Mouse (Mus musculus) c-Kit-positive CD71-negative TER-119-negative erythroid progenitor cells, embryonic 14.5 days (primary cell): Measurements from ENCODE around the gene Col4a4.

Source experiments
- DNase-seq: peaks from one replicate; pipeline ENCODE4 v3.0.0-alpha.2; 2013; ENCODE audit warnings: low read depth

Gene Col4a4

DNA sequence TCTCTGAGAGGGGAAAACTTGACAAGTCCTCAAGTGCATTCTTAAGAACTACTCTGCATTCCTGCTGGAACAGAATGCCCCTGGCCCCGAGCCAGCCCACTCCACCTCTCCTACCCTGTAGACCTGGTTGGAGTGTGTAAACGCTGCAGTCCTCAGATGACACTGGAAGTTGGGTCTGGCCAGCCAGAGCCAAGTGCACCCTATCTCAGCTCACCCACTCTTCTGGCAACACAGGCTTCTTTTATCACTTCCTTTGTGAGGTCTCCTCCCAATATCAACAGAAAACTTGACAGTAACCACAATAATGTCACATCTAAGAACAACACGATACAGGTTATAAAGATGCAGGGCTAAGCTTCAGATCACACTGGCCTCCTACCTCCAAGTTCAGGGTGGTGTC lies 8.7 kb downstream of the Col4a4 start:
- no peak for DNase-seq

DNA sequence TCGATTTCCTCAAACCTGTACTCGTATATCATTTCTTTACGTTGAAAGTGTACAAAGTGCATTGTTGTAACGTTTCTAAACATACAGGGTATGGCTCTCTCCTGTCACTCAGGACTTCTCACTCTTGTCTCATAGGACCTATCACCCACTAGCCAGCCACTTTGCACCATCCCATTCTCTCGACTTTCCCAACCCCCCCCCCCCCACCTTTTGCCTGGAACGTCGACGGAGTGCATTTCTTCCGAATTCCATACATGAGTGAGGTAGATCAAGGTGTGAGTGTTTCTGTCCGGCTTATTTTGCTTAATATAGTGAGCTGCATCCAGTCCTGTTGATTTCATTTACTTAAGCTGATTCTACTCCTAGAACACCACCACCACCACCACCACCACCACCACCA lies 9.3 kb downstream of the Col4a4 start:
- DNase-seq = no peak

DNA sequence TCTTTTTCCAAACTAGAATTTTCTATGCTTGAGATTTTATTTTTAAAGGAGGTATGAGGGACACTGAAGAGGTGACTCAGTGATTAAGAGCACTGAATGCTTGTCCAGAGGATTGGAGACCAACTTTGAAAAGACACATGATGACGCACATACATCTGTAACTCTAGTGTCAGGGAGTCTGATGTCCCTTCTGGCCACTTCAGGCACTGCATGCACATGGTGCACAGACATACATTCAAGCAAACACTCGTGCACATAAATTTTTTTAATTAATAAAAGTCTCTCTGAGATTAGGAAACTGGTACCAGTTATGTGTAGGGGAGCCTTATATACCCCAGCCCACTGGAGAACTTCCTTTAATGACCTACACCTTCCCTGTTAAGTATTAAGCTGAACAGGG lies 10.5 kb downstream of the Col4a4 start:
- no peak for DNase-seq

DNA sequence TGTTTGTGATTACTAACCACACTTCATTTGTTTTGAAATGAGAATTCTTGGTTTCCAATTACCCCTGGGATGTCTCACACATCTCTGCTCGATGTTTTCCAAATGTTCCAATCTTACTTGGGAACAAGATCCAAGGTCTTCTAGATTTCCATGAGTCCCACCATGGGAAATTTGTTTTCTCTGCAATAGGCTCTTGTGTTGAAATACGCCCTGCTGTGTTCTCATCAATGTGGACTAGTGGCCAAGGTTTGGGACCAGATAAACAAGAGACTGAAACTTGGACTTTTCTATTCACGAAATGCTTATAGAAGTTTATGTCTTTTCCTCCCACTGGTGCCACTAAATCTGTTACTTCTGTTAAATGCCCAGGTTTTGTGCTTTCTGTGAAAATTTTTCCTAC lies 11.0 kb downstream of the Col4a4 start:
- DNase-seq = no peak

DNA sequence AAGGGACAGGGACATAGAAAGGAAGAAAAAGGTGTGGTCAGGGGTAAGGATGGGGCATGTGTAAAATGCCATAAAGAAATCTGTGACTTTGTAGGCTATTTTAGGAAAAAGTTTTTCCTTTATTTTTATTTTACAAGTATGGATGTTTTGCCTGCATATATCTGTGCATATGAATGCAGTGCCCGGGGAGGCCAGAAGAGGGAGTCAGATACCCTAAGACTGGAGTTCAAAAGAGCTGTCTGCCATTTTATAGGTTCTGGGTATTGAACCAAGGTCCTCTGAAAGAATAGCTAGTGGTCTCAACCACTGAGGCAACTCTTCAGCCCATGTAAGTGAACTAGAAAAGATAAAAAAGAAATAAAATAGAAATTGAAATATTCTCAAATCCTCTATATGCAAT lies 14.9 kb downstream of the Col4a4 start:
- peak; percentile 16 for DNase-seq

DNA sequence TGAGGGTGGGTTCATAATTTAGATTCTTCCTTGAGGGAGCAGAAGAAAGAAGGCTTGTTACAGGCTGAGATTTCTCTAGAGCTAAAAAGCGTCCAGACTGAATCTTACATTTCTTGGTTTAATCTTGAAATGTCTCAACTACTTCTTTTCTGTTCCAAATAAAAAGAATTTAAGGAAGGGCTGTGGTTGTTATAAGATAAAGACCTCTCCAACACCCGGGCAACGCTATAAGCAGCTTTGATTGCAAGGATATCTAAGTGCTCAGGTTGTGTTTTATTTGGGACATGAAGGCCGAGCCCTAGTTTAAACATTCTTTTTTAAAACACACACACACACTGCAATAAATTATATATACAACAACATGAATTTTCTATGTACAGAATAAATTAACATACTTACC lies 17.2 kb downstream of the Col4a4 start:
- no peak for DNase-seq

DNA sequence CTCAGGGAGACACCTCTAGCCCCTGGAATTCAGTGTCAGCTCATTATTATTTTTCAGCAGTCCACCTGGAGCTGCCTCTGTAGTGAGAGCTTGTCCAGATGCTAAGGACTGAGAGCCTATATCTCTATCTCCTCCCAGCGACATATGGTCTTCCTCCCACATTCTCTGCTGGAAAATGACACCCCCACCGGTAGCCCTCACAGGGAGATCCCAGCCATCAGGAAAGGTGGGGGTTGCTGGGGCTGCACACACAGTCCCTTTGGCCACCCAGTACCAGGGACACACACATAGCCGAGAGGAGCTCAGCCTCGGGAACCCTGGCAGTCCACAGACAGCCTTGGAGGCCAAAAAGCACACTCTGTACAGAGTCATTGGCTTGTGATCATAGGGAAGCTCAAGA lies 26.4 kb downstream of the Col4a4 start:
- no peak for DNase-seq

DNA sequence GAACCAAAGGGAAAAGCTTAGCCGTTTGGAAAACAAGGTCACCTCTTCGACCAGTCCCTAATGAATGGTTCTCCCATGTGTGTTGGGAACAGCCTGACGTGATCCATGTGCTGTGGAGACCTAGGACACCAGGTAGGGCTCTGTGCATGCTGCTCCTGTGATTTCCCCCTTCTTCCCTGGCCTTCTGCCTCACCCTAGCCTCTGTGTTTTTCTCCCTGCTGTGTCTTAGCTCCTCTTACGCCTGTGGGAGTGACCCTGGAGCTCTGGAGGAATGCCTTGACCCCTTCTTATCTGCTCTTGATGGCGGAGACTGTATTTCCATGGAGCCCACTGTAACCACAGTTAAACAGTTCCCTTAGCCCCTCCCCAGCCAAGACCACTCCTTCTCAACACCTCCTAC lies 31.8 kb downstream of the Col4a4 start:
- no peak for DNase-seq

DNA sequence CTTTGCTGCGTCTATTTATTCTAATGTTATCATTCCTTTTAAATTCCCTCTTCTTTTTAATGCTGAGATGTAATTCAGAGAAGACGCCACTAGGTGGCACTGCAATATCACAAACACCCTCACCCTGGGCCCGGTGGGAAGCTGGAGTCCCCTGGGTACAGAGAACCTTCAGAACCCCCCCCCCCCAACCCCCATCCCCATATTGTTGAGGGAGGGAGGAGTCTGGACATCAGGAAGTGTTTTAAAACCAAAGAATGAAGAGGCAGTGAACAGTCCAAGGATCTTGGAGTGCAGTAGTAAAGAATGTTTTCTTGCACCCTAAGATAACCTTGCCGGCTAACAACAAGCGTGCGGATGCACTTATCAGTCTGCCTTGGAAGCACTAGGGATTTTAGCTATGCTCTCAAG lies 32.2 kb downstream of the Col4a4 start:
- DNase-seq = peak; percentile 23

DNA sequence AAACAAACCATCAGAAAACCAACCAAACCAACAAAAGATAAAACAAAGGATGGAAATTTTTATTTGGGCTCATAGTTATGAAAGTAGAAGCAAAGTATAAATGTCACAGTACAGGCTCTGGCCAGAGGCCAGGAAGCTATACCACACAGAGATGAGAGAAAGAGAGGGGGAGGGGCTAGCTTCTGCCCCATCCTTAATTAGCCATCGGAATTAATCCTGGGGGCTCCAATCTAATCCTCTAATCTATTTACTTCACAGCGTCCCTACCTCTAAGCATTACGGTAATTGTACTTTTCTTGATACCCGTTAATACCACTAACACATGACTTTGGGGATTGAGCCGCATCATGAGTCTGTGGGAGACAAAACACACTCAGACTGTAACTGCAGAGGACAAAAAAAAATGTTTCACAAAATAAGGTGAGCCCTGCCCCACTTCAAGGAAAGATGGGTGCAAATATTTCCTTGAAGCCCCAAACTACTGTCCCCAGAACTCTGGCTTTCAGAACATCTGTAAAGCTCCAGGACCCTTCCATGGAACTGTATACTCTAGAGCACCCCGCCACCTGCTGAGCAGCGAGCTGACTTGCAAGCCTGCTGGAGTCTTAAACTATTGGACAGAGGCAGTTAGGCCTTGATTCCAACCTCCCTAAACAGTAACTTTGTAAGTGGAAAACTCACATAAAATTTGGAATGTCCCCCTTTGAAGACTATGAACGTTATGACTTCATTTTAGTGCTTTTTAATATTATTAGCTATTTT lies 41.3 kb downstream of the Col4a4 start:
- no peak for DNase-seq

DNA sequence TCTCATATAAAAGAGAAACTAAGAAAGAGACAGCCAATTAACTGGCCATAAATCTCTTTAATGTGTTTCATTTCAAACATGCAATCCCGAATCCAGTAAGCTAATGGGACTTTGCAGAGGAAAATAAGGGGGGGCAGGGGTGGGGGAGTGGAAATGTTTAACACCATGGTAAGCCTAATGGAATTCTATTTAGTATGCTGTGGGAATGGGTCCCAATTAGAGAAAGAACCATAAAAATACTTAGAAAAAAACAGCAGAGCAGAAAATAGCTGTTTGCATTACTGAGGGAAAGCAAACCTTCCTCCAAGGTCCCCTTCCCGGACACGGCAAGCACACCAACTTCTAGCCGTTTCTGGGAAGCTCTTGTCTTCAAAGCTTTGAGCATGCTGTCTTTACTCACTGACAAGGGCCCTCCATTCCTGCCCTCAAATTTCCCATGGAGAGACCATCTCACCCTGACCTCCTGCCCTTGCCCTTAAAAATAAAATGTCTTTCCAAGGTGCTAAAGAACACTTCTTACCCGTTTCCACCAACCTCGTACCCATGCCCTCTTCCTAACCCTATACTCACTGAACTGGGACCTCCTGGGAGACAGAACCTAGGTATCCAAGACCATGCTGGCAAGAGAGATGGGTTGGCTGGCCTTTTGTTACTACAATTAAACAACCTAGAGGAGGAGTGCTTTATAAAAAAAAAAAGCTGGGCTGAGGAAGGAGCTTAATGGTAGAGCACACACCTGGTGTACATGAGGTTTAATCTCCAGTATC lies 42.0 kb downstream of the Col4a4 start:
- no peak for DNase-seq

DNA sequence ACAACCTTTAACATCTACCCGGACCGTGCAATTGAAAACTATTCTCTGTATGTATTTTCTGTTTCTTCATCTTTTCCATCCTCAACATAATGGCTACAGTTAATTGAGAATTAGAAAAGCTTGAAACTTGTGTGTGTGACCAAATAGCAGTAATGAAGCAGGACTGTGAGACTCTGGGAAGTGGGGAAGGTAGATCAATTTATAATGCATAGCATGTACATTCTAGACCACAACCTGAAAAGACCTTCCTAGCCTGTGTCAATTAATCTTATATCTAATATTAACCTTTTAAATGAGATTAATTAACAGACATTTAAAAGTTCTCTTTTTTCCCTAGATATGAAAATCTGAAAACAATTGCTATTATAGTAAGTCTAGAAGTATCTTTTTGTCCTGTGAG lies 42.7 kb downstream of the Col4a4 start:
- no peak for DNase-seq

DNA sequence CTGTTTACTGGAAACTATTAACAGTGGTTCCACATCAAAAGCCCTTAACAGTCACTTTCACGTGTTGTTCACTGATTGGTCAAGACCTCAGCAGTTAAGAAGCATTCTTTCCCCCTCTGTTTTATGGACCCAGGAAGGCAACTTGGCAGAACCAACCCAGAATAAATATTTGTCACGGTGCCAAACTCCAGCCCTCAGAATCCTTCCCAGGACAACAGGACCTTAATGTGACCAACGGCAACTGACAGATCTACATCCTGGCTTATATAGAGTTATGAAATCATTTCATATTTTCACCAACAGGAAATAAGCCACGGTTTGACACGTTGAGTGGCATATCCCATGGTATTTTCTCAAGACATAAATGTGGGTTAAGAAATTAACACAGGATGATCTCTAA lies 46.6 kb downstream of the Col4a4 start:
- DNase-seq = no peak

DNA sequence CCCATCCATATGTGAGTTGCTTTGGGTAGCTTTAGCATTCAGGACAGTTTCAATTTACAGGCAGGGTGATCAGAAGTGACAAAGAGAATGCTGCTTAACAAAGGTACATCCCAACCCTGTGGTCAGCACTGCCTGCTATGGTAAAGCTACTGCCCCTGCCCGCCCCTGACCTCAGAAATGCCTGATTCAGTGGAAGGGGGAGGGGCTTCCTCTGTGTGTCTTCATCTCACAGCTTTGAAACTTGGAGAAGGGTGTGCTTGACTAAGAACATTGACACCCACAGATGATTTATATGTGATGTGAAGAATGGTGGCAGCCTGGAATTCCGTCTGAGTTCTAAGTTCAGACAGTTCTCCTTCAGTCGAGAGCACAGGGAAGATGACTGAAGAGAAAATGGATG lies 48.8 kb downstream of the Col4a4 start:
- no peak for DNase-seq

DNA sequence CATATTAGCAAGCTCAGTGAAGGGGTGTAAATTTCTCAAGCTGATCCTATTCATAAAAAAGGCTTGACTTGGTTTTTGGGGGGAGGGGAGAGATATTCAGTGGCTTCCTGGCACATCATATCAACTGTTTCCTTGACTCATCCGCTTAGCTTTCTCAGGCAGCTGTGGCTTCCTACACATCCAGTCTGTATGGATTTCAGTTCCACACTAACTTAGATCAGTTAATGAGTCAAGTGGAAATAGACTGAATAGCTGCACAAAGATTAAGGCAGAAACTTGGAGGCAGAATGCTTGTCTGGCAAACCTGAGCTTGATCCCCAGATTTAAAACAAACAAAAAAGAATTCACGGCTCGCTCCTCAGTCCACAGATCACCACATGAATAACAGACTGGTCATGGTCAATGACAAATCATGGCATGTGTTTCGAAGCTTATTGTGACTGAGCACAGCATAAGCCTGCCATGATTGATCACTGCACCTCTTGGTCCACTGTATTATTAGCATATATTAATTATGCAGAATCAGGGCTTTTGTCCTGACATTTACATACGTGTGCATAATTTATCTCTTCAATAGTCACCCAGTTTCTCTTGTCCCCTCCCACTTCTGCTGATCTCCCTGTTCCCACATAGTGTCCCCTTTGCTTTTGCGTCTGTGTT lies 50.0 kb downstream of the Col4a4 start:
- no peak for DNase-seq

DNA sequence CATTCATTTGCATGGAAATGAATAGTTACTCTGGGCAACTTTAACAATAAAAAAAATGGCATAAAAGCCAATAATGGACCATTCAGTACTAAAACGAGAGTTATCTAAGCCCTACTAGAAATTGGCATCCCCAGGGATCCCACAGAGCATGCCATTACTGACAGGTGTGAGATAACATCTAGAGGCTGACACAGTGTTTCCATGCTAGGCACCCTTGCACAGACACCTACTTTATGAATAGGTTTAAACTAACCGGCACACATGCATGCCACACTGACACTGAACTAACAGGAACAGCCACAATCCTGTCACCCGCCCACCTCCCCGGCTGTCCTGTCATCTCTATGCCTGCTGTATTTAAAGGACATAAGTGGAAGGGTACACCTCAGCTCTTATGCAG lies 58.7 kb downstream of the Col4a4 start:
- no peak for DNase-seq

DNA sequence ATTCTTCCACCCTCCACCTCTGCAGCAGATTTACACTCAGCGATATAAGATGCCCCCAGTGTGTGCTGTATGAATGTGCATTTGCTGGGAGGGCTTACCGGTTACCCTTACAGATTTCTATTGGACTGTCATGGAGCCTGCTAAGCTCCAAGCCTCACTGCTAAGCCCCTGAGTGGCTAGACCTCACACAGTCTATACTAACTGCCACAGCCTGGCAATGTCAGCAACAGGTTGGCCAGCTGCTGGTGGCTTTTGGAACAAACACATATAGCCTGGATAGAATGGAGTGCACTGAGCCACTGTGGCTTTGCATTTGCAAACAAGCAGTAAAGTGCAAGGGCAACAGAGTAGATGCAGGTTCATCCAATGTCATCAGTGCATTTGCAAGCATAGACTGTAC lies 94.7 kb downstream of the Col4a4 start:
- DNase-seq = no peak

DNA sequence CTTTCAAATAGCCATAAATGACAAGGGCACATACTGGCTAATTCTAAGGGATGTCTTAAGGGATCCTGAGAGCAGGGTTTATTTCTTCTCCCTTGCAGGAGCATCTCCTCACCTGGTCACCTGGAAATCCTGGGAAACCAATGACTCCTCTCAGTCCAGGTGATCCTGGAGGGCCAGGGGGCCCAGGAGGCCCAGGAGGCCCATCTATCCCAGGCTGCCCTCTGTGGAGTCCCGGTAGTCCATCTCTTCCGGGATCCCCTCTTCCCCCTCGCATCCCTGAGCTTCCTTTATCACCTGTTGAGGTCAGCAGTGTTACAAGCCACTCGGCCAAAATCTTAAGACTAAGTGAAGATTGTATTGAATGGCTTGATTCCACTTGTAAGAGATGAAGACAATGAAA lies 100.3 kb downstream of the Col4a4 start:
- DNase-seq = no peak

DNA sequence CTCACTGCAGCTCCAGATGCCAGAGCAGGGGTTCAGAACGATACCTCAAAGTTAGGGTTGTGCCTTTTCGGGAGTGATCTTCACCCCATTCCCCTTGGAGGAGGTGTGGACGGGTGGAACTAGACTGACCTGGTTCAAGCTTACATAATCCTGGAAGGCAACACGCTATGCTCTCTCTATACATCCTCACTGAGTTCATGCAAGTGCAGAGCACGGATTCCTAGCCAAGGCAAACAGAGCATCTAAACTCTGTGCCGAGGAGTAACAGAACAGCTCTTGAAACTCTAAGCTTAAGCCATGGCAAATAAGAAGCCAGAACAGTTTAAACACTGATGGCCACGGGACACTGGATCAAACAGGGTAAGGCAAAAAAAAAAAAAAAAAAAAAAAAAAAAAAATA lies 104.3 kb downstream of the Col4a4 start:
- DNase-seq = no peak

DNA sequence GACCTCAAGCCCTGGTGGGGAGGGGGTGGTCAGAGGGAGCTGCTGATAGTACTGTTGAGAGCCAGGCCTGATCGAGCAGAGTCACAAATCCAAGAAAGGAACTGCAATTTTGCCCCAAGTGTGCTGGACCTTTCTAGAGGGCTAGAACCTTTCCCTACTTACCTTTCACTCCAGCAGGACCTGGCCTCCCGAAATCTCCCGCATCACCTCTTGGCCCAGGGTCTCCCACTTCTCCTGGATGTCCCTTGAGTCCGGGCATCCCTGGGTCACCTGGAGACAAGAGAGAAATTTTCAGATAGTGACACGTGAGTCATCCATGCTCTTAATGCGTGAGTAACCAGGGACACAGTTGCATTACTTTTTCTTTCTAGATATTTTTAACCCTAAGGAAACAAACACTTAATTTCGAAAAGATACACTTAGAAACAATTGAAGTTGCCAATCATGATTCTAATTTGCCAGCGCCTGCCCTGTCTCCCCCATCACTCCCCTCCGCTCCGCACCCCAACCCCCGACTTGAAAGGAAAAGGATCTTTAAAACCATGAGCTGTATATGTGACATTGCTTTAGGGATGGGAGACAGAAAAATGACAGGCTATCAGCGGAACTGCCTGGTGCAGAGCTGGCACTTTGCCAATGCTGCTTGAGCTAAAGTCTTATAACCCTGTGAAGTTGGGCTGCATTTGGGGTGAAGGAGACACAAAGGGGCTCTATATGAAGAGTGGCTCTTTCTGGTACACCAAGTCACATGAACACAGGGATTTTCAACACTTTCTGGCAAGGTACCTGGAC lies 106.8 kb downstream of the Col4a4 start:
- no peak for DNase-seq

DNA sequence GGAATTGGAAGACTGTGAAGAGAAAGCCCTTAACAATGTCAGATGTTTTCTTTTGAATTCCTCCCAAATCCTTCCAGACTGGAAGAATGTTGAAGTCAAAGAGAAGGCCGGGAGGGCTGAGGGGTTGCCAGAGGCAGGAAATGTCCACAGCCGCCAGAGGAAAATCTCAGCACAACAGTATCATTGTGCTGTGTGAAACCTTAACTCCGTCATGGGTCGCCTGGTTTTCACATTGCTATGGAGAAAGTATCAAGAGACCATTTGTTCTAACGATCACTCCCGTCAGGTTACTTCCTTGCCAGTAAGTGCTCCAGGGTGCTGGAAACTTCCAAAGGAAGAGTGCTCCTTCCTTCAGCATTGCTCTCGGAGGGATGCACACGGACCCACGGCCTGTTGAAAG lies 109.9 kb downstream of the Col4a4 start:
- no peak for DNase-seq

DNA sequence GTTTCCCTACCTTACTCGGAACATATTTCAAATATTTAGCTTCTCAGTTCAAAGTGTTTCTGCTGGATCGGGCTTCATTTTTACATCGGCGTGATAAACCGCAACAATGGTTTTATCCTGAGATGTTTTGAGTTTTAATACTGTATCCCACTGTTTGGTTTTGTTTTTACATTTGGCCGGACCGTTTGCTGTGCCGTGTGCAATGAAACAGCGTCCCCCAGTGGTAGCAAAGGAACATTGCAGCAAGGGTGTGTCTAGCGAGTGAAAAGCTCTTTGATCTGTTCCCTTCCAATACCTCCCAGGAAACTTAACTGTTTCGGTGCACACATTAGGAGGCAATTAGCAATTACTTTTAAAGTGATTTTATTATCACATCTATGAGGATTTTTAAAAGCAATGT lies 110.4 kb downstream of the Col4a4 start:
- DNase-seq = peak; percentile 2
